Mouse (Mus musculus): ENCODE results near the gene Spem2.

- TF ChIP-seq EP300 (IDR thresholded peaks at IDR 0.05; ENCODE audit: insufficient read depth, low read depth, low read length) (no peak), CTCF (IDR thresholded peaks at IDR 0.05) (no peak)
These were observed 15.6 kb downstream of the Spem2 start for GRCm38 (mm10) chr11:69802648-69803105.
